In genomic region chr9:70012408-70012901, GRCm38 (mm10) we compare ENCODE assay signal across 8 mouse cellular contexts. TPM values are rescaled to one million over a fixed set of nuclear protein-coding genes. Genes with fewer than 3 reads are reported as not detected.
DNase-seq lines count a peak whose midpoint lies in the region; ATAC-seq lines count a peak whose summit lies in the region.

TSS of gene Gtf2a2 (plus strand) at chr9:70012550.

- peak; percentile 97 for ATAC-seq in hindbrain, embryonic 12.5 days (ENCODE audit: low FRiP score)

- H3K36me3 ChIP-seq in hindbrain, embryonic 12.5 days = peaks cover 30% of the 10 kb centered on the region

- H3K9me3 ChIP-seq in hindbrain, embryonic 12.5 days (replicated peaks) = no peaks in the 10 kb centered on the region

- WGBS in hindbrain, embryonic 12.5 days = under 1% methylated on average over 57 of the region's 57 CpGs

- H3K4me2 ChIP-seq in hindbrain, embryonic 12.5 days (replicated peaks) = peak within 1 kb of the TSS; percentile 76

- DNase-seq in Muller cell, postnatal 12 days (ENCODE audit: inconsistent ontology term) = peak; percentile 92
- peak; percentile 88 for DNase-seq in cerebellum, adult 9-11 months
- peak; percentile 84 to 93 for DNase-seq in frontal cortex, postnatal 10 days (ENCODE audit: low spot score in 2 of 2)
- peak; percentile 91 to 92 for DNase-seq in layer of hippocampus, postnatal 14 days (ENCODE audit: low spot score in 2 of 2)
- peak; percentile 96 for DNase-seq in lung, postnatal 14 days
- DNase-seq in retina, adult 2 months (ENCODE audit: low read depth, low spot score) = peak; percentile 78
- peak; percentile 95 for DNase-seq in thymus, postnatal 36 days

- peak within 1 kb of the TSS; percentile 94 for H3K9ac ChIP-seq in hindbrain, embryonic 12.5 days

- peak within 1 kb of the TSS; percentile 94 for H3K4me3 ChIP-seq in hindbrain, embryonic 12.5 days

- peaks cover 12% of the 10 kb centered on the region for H3K4me1 ChIP-seq in hindbrain, embryonic 12.5 days

- peak within 1 kb of the TSS; percentile 93 for H3K27ac ChIP-seq in hindbrain, embryonic 12.5 days

- no peaks in the 10 kb centered on the region for H3K27me3 ChIP-seq in hindbrain, embryonic 12.5 days

RNA-seq across cellular contexts. Expression of gene Gtf2a2, which starts in this region (rescaled TPM):
- 169 and 180 TPM in 2 replicates for polyA plus RNA-seq in hindbrain, embryonic 12.5 days (2016; fragmentation: Nextera tagmentation; extraction: Ambion mirVana)
- total RNA-seq in layer of hippocampus, postnatal 14 days (2021) = 10 to 100 TPM; 63.3 to 65.0 TPM

Comparison
In these comparisons a context has a peak if more than half of its experiments do, and no peak if none do; other contexts are left out.
1. Peak in every context shown above with its lines: DNase-seq, ATAC-seq, H3K4me3 ChIP-seq and H3K27ac ChIP-seq.